Mouse (Mus musculus): Measurements from ENCODE around the gene Brinp1. TPM values are rescaled to one million over a fixed set of nuclear protein-coding genes. Genes with fewer than 3 reads are reported as not detected.
A peak's percentile ranks its signal among the peaks of the same experiment; 100 is the strongest.

Brinp1 gene
- 100 to 1,000 TPM; 191 to 197 TPM for total RNA-seq (2021)

GRCm38 (mm10) chr4:68954322-68954901 lies at the start of gene Brinp1:
Gene Brinp1, minus strand, starts transcription at chr4:68954397.
- peak; percentile 89 to 91 for DNase-seq

- DNase-seq = no peak
Measured at GRCm38 (mm10) chr4:68957265-68957664, 3.1 kb upstream of the Brinp1 start.

GRCm38 (mm10) chr4:68955621-68956020 lies 1.4 kb upstream of the Brinp1 start:
- DNase-seq = no peak

- DNase-seq = peak in 1 of 2 experiments; percentile 24
Measured at GRCm38 (mm10) chr4:68953667-68954321, 403 bp downstream of the Brinp1 start.

GRCm38 (mm10) chr4:68953131-68953551 lies 1.1 kb downstream of the Brinp1 start:
- DNase-seq = peak in 1 of 2 experiments; percentile 17

GRCm38 (mm10) chr4:68950556-68950955 lies 3.6 kb downstream of the Brinp1 start:
- DNase-seq = peak; percentile 64 to 72

- DNase-seq = no peak
Measured at GRCm38 (mm10) chr4:68942938-68943337, 11.3 kb downstream of the Brinp1 start.

- no peak for DNase-seq
Measured at GRCm38 (mm10) chr4:68930022-68930421, 24.2 kb downstream of the Brinp1 start.

- DNase-seq = no peak
Measured at GRCm38 (mm10) chr4:68926091-68926490, 28.1 kb downstream of the Brinp1 start.

- no peak for DNase-seq
Measured at GRCm38 (mm10) chr4:68922944-68923343, 31.3 kb downstream of the Brinp1 start.

- no peak for DNase-seq
Measured at GRCm38 (mm10) chr4:68922504-68922903, 31.7 kb downstream of the Brinp1 start.

- no peak for DNase-seq
Measured at GRCm38 (mm10) chr4:68920127-68920526, 34.1 kb downstream of the Brinp1 start.

GRCm38 (mm10) chr4:68910942-68911341 lies 43.3 kb downstream of the Brinp1 start:
- no peak for DNase-seq

- peak; percentile 84 to 89 for DNase-seq
Measured at GRCm38 (mm10) chr4:68906417-68907210, 47.6 kb downstream of the Brinp1 start.

GRCm38 (mm10) chr4:68890526-68890925 lies 63.7 kb downstream of the Brinp1 start:
- no peak for DNase-seq

GRCm38 (mm10) chr4:68886276-68886675 lies 67.9 kb downstream of the Brinp1 start:
- no peak for DNase-seq

GRCm38 (mm10) chr4:68872028-68872427 lies 82.2 kb downstream of the Brinp1 start:
- DNase-seq = no peak

GRCm38 (mm10) chr4:68865135-68865767 lies 88.9 kb downstream of the Brinp1 start:
- DNase-seq = no peak

- DNase-seq = no peak
Measured at GRCm38 (mm10) chr4:68864668-68865067, 89.5 kb downstream of the Brinp1 start.

- no peak for DNase-seq
Measured at GRCm38 (mm10) chr4:68856868-68857267, 97.3 kb downstream of the Brinp1 start.

GRCm38 (mm10) chr4:68849671-68850070 lies 104.5 kb downstream of the Brinp1 start:
- no peak for DNase-seq

GRCm38 (mm10) chr4:68846976-68847375 lies 107.2 kb downstream of the Brinp1 start:
- no peak for DNase-seq

- DNase-seq = no peak
Measured at GRCm38 (mm10) chr4:68845964-68846363, 108.2 kb downstream of the Brinp1 start.
